ENCODE assay signal across 21 mouse cellular contexts in genomic region chr4:81452183-81452582, GRCm38 (mm10). TPM values are rescaled to one million over a fixed set of nuclear protein-coding genes. Genes with fewer than 3 reads are reported as not detected.
"Had no signal": no experiment of that assay in that cellular context is flagged by ENCODE, and none has a peak within 500 bp of the region (broad histone marks: within the 10 kb centered on the region; RNA-seq: fewer than 3 reads in every experiment).

No protein-coding gene starts in this region.

- H3K27ac ChIP-seq: layer of hippocampus, adult 2 months; limb, embryonic 10.5 days; limb, embryonic 13.5 days; liver, embryonic 13.5 days; macrophage; midbrain, embryonic 12.5 days; midbrain, embryonic 15.5 days; neural tube, embryonic 12.5 days; neural tube, embryonic 15.5 days; stomach, embryonic 15.5 days had no signal

- H3K27me3 ChIP-seq: limb, embryonic 13.5 days; liver, embryonic 13.5 days; midbrain, embryonic 12.5 days; midbrain, embryonic 15.5 days; neural tube, embryonic 12.5 days; neural tube, embryonic 15.5 days; stomach, embryonic 15.5 days had no signal

- ATAC-seq: intestine, postnatal 0 days; midbrain, embryonic 15.5 days had no signal

- H3K9me3 ChIP-seq: limb, embryonic 10.5 days; limb, embryonic 13.5 days; liver, embryonic 13.5 days; midbrain, embryonic 12.5 days; midbrain, embryonic 15.5 days; neural tube, embryonic 12.5 days; neural tube, embryonic 15.5 days; stomach, embryonic 15.5 days had no signal

- H3K4me2 ChIP-seq: limb, embryonic 13.5 days; liver, embryonic 13.5 days; midbrain, embryonic 12.5 days; midbrain, embryonic 15.5 days; neural tube, embryonic 12.5 days; neural tube, embryonic 15.5 days; stomach, embryonic 15.5 days had no signal

- DNase-seq: kidney, postnatal 10 days; kidney, postnatal 36 days; layer of hippocampus, adult 9-11 months; liver; liver, embryonic 13.5 days; lung, adult 2 months; lung, postnatal 14 days; retina, postnatal 1 day; right cerebral cortex, postnatal 25 days; spleen, adult 18-20 months; thymus, postnatal 25 days had no signal

- H3K36me3 ChIP-seq: limb, embryonic 10.5 days; limb, embryonic 13.5 days; liver, embryonic 13.5 days; midbrain, embryonic 12.5 days; midbrain, embryonic 15.5 days; neural tube, embryonic 12.5 days; neural tube, embryonic 15.5 days; stomach, embryonic 15.5 days had no signal

- H3K9ac ChIP-seq: limb, embryonic 13.5 days; liver, embryonic 13.5 days; midbrain, embryonic 12.5 days; midbrain, embryonic 15.5 days; neural tube, embryonic 12.5 days; neural tube, embryonic 15.5 days; stomach, embryonic 15.5 days had no signal

- H3K4me1 ChIP-seq: liver, embryonic 13.5 days; midbrain, embryonic 12.5 days; midbrain, embryonic 15.5 days; neural tube, embryonic 12.5 days; neural tube, embryonic 15.5 days; stomach, embryonic 15.5 days had no signal

- H3K4me3 ChIP-seq: layer of hippocampus, adult 2 months; limb, embryonic 10.5 days; limb, embryonic 13.5 days; liver, embryonic 13.5 days; midbrain, embryonic 12.5 days; midbrain, embryonic 15.5 days; neural tube, embryonic 12.5 days; neural tube, embryonic 15.5 days; stomach, embryonic 15.5 days had no signal

RNA-seq across cellular contexts. Expression of gene Mpdz, which starts 9.6 kb away (rescaled TPM):
- polyA plus RNA-seq: macrophage had no signal
